Mouse (Mus musculus) left cerebral cortex, adult 8-10 months (tissue): ENCODE data around the gene Olfr815. TPM values are rescaled to one million over a fixed set of nuclear protein-coding genes. Genes with fewer than 3 reads are reported as not detected.
"Not testable (repeated sequence)": the region's sequence is repeated elsewhere in the genome, so short reads cannot be mapped to it uniquely, and the experiment has no call there.

Source experiments
- DNase-seq, 2 experiments: peaks; one replicate each; pipeline ENCODE4 v3.0.0; 2022; ENCODE audit warnings: low spot score in 2 of 2
- total RNA-seq, 4 experiments: library from RNA; stranded (reverse); gene quantifications; 2 replicates each; pipeline ENCODE4 v1.2.4; 2022

Olfr815 gene
- total RNA-seq, result not detected

GRCm38 (mm10) chr10:129905767-129906166 is at the start of gene Olfr815:
Gene Olfr815 (minus strand): TSS chr10:129905867.
- not testable (repeated sequence) for DNase-seq

- no peak for DNase-seq
These were observed 43.3 kb upstream of the Olfr815 start, which contains the start of gene Olfr818 for GRCm38 (mm10) chr10:129949000-129949399. Gene Olfr818 (minus strand): TSS chr10:129949100.

- no peak for DNase-seq
These were observed 9.8 kb upstream of the Olfr815 start, which contains the start of gene Olfr816 for GRCm38 (mm10) chr10:129915497-129915896. Gene Olfr816 (minus strand): TSS chr10:129915597.

DNA sequence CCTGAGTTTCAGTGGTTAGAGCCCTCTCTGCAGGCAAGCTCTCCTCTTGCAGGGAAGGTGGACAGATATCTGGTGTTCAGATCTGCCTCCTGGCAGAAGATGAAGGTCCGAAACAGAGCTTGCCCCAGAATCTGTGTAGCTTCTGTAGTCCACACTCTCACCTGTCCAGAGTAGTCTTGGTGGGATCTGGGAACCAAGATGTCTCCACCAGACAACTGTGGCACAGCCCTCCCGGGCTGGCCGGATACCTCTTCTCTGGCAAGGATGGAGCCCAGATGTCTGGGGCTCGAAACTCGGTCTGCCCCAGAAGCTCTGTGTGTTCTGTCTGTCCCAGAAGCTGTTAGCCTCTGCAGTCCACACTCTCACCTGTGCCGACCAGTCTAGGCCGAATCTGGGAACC is 19.7 kb downstream of the Olfr815 start:
- no peak for DNase-seq

DNA sequence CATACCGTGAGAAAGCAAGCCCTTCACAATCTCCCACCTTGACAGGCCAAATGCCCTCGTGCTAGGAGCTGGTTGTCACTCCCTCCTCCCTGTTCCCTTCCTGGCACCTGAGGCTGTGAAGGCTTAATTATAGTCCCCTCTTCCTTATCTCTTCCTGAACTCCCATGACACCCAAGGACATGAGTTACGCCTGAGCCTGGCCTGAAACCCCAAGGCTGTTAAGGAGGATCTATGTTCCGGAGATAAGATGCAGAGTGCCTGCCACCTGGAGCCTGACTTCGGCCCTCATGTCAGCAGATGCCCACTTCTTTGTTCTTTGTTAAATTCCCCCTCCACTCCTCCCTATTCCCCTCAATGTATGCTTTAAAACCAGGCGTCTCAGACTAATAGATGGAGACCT is 20.2 kb downstream of the Olfr815 start:
- DNase-seq, result not testable (repeated sequence)

GRCm38 (mm10) chr10:129879751-129880150 is 25.9 kb downstream of the Olfr815 start, which contains the start of gene Olfr814:
Gene Olfr814 (minus strand): TSS chr10:129879851.
- DNase-seq, result not testable (repeated sequence)

DNA sequence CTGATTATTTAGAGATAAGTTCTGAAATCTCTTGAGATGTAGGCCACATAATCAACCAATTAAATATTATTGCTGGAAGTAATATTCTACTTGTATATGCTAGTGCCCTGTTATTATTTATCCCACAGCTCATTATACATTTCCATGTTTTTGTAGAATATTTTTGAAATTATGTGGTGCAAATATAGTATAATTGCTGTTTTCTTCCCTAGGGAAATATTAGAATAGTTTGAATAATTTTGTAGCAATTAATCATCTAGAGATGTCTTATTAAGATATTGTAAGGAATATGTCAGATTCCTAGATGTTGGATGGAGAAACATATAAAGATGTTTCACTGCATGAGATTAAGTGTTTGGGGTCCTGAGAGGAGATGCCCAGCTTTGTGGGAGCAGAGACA is 50.6 kb downstream of the Olfr815 start, which contains the start of gene Olfr813:
Olfr813 (plus strand) TSS at position 301 of the 400 bp plus-strand sequence.
- no peak for DNase-seq

Other genes with a start within 250 kb of the Olfr815 start
- not detected for gene Olfr800, start 248.2 kb downstream of the Olfr815 start, total RNA-seq
- not detected for gene Olfr801, start 232.0 kb downstream of the Olfr815 start, total RNA-seq
- under 1 TPM in 1 of 4 experiments, not detected in 3; 0.11 TPM for gene Olfr802, start 217.7 kb downstream of the Olfr815 start, total RNA-seq
- gene Olfr803, start 211.6 kb downstream of the Olfr815 start, total RNA-seq, result not detected
- not detected for gene Olfr804, start 202.7 kb downstream of the Olfr815 start, total RNA-seq
- not detected for gene Olfr805, start 176.5 kb downstream of the Olfr815 start, total RNA-seq
- not detected for gene Olfr806, start 163.9 kb downstream of the Olfr815 start, total RNA-seq
- not detected for gene Olfr807, start 148.1 kb downstream of the Olfr815 start, total RNA-seq
- gene Olfr808, start 140.4 kb downstream of the Olfr815 start, total RNA-seq, result not detected
- not detected for gene Olfr809, start 131.2 kb downstream of the Olfr815 start, total RNA-seq
- not detected for gene Olfr810, start 111.0 kb downstream of the Olfr815 start, total RNA-seq
- not detected for gene Olfr811, start 101.5 kb downstream of the Olfr815 start, total RNA-seq
- not detected for gene Olfr812, start 59.8 kb downstream of the Olfr815 start, total RNA-seq
- gene Olfr813, start 50.5 kb downstream of the Olfr815 start, total RNA-seq, result not detected
- gene Olfr814, start 26.0 kb downstream of the Olfr815 start, total RNA-seq, result not detected
- not detected for gene Olfr816, start 9.7 kb upstream of the Olfr815 start, total RNA-seq
- gene Olfr818, start 43.2 kb upstream of the Olfr815 start, total RNA-seq, result not detected
- not detected for gene Olfr819, start 61.4 kb upstream of the Olfr815 start, total RNA-seq
- gene Olfr247, start 70.3 kb upstream of the Olfr815 start, total RNA-seq, result not detected
- not detected for gene Gm10310, start 79.2 kb upstream of the Olfr815 start, total RNA-seq
- not detected for gene Olfr820, start 106.8 kb upstream of the Olfr815 start, total RNA-seq
- not detected for gene Olfr821, start 124.5 kb upstream of the Olfr815 start, total RNA-seq
- not detected for gene Olfr822, start 165.3 kb upstream of the Olfr815 start, total RNA-seq
- gene Olfr823, start 209.5 kb upstream of the Olfr815 start, total RNA-seq, result not detected
- not detected for gene Olfr824, start 224.1 kb upstream of the Olfr815 start, total RNA-seq